Mouse (Mus musculus): ENCODE results near the gene Kif12. TPM values are rescaled to one million over a fixed set of nuclear protein-coding genes. Genes with fewer than 3 reads are reported as not detected.
A peak's percentile ranks its signal among the peaks of the same experiment; 100 is the strongest.

Kif12 gene
- not detected in 2 replicates for polyA plus RNA-seq (2015; fragmentation: Nextera tagmentation; extraction: Ambion mirVana)

DNA sequence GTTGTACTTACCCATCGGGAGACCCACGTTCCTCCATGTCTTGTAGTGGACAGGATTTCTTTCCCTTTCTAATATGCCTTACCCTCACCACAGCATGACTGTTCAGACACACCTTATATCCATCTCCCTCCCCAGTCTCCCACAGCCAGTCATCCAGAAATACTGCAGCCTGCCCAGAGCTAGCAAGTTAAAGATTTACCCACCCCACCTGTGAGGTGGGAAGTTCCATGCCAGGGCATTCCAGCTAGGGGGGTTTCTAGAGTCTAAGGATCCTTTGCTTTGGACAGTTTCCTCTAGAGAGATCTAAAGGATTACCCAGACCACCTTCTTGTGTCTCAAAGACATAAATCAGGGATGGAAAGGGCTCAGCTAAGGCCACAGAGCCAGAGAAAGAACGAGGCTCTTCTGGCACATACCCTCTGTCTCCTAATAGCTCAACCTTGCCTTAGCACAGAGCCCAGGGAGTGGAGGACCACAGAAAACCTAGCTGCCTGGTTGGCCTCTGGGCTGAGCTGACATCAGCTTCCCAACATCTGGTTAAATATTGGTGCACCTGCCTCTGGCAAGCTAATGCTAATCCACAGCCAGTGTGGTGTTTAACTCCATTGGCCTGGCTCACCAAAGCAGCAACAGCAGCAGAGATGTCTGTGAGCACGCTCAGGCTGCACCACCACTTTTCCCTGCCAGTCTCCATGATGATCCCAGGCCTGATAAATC lies at the start of gene Kif12:
Gene Kif12, minus strand, starts transcription at position 163 of the 717 bp plus-strand sequence.
- Histone ChIP-seq H3K4me3 (no peak within 1 kb of the TSS), H3K9me3 (no peaks in the 10 kb centered on the region), H3K4me2 (replicated peaks) (no peak within 1 kb of the TSS), H3K4me1 (no peaks in the 10 kb centered on the region), H3K27me3 (no peaks in the 10 kb centered on the region; the same call in 1 of the 2 replicates), H3K9ac (replicated peaks) (no peak within 1 kb of the TSS), H3K27ac (replicated peaks) (no peak within 1 kb of the TSS), H3K36me3 (no peaks in the 10 kb centered on the region)
- ATAC-seq (replicated peaks) = no peak
- 81% methylated on average over 4 of the region's 4 CpGs for WGBS

DNA sequence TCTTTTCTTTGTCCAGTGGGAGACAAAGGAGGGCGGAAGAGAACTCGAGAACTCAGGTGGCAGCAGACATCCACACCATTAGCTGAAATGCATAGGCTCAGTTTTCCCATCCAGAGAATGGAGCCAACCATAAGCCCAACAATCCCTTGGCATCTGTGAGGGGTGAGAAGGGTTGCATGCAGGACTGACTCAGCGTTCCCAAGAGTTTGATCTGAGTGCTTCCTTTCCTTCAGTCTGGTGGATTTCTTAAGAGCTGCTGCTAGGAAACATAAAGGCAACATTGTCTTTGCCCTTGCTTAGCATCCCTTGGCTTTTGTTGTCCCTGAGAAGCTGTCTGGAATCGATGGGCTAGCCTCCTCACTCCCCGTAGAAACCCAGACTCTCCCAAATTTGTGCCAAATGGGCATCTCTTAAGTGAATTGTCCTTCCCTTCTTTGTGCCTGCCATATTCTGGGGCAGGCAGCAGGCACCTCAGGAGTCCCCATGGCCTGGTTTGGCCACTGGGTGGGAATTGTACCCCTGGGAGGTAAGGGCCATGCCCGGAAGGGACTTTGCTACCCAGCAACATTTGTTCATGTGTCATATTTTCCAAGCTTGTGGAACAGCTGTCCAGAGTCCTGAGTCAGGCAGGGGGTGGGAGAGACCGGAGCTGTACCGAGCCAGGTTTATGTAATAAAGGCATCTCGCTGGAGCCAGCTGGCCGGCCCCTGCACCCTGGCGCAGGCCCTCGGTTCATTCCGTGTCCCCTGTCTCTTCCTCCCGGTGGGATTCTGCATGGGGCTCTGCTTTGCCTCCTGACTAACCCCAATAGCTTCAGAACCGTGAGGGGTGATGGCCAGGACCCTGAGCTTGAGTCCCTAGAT lies 49.4 kb upstream of the Kif12 start:
- Histone ChIP-seq H3K4me3 (no peak overlapping the region), H3K9ac (replicated peaks) (no peak overlapping the region), H3K4me1 (peaks cover 6% of the 10 kb centered on the region), H3K27me3 (peaks cover 8% of the 10 kb centered on the region), H3K27ac (replicated peaks) (no peak overlapping the region), H3K36me3 (no peaks in the 10 kb centered on the region), H3K9me3 (no peaks in the 10 kb centered on the region), H3K4me2 (replicated peaks) (no peak overlapping the region)
- WGBS = 83% methylated on average over 15 of the region's 15 CpGs
- ATAC-seq (replicated peaks) = no peak

DNA sequence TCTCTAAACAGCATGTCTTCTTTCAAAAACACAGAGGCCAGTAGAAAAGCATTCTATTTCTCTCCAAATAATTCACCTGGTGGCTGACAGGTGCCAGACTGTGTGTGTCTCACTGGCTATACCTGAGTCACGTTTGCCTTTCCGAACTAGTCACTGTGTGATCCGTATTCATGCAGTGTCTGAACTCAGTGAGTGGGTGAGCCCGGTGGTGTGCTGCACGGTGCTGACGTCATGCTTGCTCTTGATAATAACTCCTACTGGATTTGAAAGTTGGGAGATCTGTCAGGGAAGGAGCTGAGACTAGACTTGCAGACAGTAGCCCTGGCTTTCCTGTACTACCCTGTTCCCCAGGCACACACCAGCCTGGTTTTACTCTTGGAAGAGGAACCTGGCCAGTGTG lies 47.7 kb upstream of the Kif12 start:
- no peak for ATAC-seq (replicated peaks)
- Histone ChIP-seq H3K27me3 (peaks cover 17% of the 10 kb centered on the region), H3K4me3 (no peak overlapping the region), H3K36me3 (no peaks in the 10 kb centered on the region), H3K9me3 (no peaks in the 10 kb centered on the region), H3K9ac (replicated peaks) (no peak overlapping the region), H3K4me2 (replicated peaks) (no peak overlapping the region), H3K27ac (replicated peaks) (no peak overlapping the region), H3K4me1 (peaks cover 19% of the 10 kb centered on the region)
- WGBS = 89% methylated on average over 6 of the region's 6 CpGs

DNA sequence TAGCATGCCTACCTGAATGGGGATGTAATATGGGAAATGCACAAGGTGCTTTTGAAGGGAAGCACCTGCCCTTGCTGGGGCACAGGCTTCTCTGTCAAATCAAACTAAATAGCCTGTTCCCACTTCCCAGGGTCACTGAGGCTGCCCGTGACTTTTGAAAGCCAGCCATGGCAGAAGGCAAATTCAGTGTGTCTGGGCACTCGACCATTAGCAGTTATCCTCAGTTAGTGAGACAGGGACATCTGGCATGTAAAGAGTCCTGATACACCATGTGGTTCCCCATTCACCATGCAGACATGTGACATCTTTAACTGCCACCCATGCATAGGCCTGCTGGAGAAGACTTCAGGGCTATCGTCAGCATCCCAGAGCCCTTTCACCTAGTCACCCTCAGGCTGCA lies 47.1 kb upstream of the Kif12 start:
- no peaks in the 10 kb centered on the region for H3K9me3 ChIP-seq
- H3K27me3 ChIP-seq = peaks cover 23% of the 10 kb centered on the region
- H3K36me3 ChIP-seq = no peaks in the 10 kb centered on the region
- WGBS = 70% methylated on average over 3 of the region's 3 CpGs
- no peak overlapping the region for H3K4me2 ChIP-seq (replicated peaks)
- no peak for ATAC-seq (replicated peaks)
- no peak overlapping the region for H3K27ac ChIP-seq (replicated peaks)
- no peak overlapping the region for H3K4me3 ChIP-seq
- H3K4me1 ChIP-seq = peaks cover 25% of the 10 kb centered on the region
- H3K9ac ChIP-seq (replicated peaks) = no peak overlapping the region

DNA sequence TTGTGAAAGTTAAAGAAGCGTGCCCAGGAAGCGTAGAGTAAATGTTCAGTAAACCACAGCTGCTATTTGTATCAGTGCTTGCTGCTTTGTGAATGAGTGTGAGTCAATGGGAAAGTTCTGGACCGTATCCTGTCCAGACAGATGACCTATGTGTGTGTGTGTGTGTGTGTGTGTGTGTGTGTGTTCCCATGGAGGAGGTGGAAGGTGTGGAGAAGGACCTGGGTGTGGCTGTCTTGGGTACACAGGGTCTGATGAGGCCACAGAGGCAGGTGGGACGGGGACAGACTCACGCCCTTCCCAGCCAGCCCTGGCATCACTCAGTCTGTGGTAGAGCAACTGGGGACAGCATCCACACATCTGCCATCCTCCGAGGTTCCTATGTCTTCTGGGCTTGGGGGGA lies 45.6 kb upstream of the Kif12 start:
- no peaks in the 10 kb centered on the region for H3K9me3 ChIP-seq
- H3K36me3 ChIP-seq = no peaks in the 10 kb centered on the region
- no peak overlapping the region for H3K9ac ChIP-seq (replicated peaks)
- peaks cover 39% of the 10 kb centered on the region for H3K27me3 ChIP-seq
- H3K27ac ChIP-seq (replicated peaks) = no peak overlapping the region
- H3K4me2 ChIP-seq (replicated peaks) = no peak overlapping the region
- no peak overlapping the region for H3K4me3 ChIP-seq
- peaks cover 31% of the 10 kb centered on the region for H3K4me1 ChIP-seq
- 85% methylated on average over 6 of the region's 6 CpGs for WGBS
- ATAC-seq (replicated peaks) = no peak

DNA sequence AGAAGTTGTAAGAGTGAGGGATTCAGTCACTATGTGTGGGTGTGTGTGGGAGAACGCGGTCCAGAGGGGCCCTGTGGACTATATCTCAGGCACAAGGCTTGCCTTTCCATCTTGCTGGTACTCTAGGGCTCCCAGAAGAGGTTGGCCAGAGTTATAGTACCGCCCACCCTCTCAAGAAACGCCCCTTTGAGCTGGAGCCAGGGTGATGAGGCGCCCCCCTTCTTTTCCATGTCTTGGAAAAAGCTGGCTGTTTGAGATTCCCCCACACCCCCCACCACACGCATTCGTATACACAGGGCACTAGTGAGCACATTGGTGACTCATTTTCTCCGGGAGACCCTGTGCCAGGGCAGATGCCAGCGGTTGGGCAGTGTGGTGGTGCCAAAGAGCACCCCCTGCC lies 44.6 kb upstream of the Kif12 start:
- H3K4me2 ChIP-seq (replicated peaks) = peak overlapping the region; percentile 100
- H3K36me3 ChIP-seq = no peaks in the 10 kb centered on the region
- H3K9ac ChIP-seq (replicated peaks) = no peak overlapping the region
- H3K9me3 ChIP-seq = no peaks in the 10 kb centered on the region
- peak; percentile 20; the same call in 1 of the 2 replicates for ATAC-seq (replicated peaks)
- H3K27ac ChIP-seq (replicated peaks) = no peak overlapping the region
- H3K4me3 ChIP-seq = peak overlapping the region; percentile 62; the same call in 1 of the 2 replicates
- 20% methylated on average over 9 of the region's 9 CpGs for WGBS
- peaks cover 46% of the 10 kb centered on the region for H3K27me3 ChIP-seq
- peaks cover 31% of the 10 kb centered on the region for H3K4me1 ChIP-seq

DNA sequence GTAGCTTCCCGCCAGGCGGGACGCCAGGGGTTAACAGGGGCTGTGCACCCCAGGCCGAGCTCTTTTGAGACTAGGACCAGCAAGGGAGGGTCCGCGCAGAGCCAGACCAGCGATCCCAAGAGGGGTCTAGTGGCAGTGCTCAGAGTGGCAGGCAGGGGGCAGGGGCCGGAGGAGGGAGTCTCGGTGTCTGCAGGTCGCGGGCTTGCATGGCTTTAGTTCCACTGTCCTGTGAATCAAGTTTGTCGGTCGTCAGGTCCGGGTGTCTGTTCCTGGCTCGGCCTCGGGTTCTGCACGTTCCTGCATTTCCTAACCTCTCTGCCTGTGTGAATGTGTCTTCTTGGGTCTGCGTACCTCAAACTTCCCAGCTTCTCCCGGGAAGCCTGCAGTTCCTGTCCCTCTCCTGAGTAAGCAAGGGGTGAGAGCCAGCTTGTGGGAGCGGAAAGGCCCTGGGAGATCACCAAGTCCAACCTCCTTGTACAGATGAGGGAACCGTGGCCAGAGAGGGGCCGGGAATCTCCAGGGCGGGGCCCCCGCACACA lies 44.1 kb upstream of the Kif12 start:
- Histone ChIP-seq H3K27ac (replicated peaks) (no peak overlapping the region), H3K4me1 (peaks cover 31% of the 10 kb centered on the region), H3K4me3 (peak overlapping the region; percentile 62), H3K36me3 (no peaks in the 10 kb centered on the region), H3K4me2 (replicated peaks) (peak overlapping the region; percentile 100), H3K27me3 (peaks cover 46% of the 10 kb centered on the region), H3K9ac (replicated peaks) (peak overlapping the region; percentile 53), H3K9me3 (no peaks in the 10 kb centered on the region)
- 1% methylated on average over 24 of the region's 24 CpGs for WGBS
- ATAC-seq (replicated peaks) = peak; percentile 47

DNA sequence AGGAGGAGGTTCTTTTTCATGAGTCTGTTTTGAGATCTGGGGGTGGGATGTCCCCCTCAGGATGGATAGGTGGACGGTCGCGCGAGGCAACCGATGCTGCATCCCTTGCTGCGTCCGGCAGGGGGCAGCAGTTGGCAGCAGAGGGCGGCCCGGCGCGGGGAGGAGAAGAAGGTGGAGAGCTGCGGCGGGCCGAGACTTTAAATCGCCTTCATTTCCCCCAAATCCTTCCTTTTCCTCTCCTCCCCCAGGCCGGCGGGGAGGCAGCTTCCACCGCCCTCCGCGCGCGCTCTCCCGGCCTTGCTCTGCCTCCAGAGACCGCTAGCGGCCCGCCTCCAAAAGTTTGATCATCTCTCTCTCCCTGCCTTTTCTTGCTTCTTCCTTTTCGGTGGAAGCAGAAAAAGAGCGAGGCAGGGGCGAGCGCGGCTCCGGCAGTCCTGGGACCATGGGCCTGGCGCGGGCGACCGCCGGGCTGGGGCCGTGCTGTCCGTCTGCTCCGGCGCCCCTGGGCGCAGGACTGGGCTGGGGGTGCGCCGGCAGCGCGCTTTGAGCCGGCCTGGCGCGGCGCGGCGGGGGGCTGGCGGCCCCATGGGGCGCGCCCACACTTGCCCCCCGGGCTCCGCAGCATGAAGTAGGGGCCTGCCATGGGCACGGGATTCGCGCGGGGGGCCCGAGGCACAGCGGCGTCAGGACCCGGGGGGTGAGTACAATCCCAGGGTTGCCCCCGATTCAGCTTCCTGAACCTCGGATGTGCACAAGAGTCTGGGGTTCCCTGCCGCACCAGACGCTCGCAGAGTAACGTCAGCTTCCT lies 43.5 kb upstream of the Kif12 start:
- peak overlapping the region; percentile 53 for H3K9ac ChIP-seq (replicated peaks)
- no peaks in the 10 kb centered on the region for H3K36me3 ChIP-seq
- peak overlapping the region; percentile 62 for H3K4me3 ChIP-seq
- WGBS = under 1% methylated on average over 63 of the region's 71 CpGs
- ATAC-seq (replicated peaks) = peak; percentile 71
- H3K27me3 ChIP-seq = peaks cover 46% of the 10 kb centered on the region
- no peaks in the 10 kb centered on the region for H3K9me3 ChIP-seq
- H3K27ac ChIP-seq (replicated peaks) = no peak overlapping the region
- H3K4me2 ChIP-seq (replicated peaks) = peak overlapping the region; percentile 100
- H3K4me1 ChIP-seq = peaks cover 31% of the 10 kb centered on the region

DNA sequence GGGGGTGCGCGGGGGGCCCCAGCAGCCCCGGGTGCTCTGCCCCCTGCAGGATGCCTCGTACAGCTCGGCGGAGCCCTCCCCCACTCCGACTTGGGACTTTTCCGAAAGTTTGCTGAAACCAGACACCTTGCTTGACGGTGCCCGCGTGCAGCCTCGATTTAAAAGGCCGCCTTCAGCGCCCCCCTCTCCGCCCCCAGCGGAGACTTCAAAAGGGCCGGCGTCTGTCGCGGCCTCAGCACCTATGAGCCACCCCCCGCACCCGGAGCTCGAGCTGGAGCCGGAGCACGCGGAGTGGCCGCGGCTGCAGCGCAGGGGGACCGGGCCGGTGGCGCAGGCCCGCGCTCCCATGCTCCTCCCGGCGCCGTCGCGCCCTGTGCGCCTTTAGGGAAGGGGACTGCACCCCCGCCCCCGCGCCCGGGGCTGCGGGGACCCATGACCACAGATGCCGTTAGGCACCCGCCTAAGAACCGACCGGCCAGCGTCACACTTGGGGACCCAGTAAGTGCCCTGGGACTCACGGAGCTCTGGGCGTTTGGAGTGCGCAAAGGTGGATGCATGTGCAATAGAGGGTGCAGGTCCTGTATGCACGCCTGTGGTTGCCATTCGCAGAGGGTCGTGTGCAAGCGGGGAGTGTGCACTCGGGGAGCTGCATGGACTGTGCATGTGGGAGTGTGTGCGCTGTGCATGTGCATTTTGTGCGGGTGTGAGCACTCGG lies 42.1 kb upstream of the Kif12 start, which contains the start of gene Col27a1:
Gene Col27a1, plus strand, starts transcription at position 98 of the 715 bp plus-strand sequence.
- Histone ChIP-seq H3K27me3 (peaks cover 46% of the 10 kb centered on the region), H3K9ac (replicated peaks) (peak within 1 kb of the TSS; percentile 16; the same call in 1 of the 2 replicates), H3K4me1 (peaks cover 31% of the 10 kb centered on the region), H3K27ac (replicated peaks) (no peak within 1 kb of the TSS), H3K36me3 (no peaks in the 10 kb centered on the region), H3K9me3 (no peaks in the 10 kb centered on the region), H3K4me3 (peak within 1 kb of the TSS; percentile 62), H3K4me2 (replicated peaks) (peak within 1 kb of the TSS; percentile 100)
- peak; percentile 34 for ATAC-seq (replicated peaks)
- under 1% methylated on average over 61 of the region's 61 CpGs for WGBS

DNA sequence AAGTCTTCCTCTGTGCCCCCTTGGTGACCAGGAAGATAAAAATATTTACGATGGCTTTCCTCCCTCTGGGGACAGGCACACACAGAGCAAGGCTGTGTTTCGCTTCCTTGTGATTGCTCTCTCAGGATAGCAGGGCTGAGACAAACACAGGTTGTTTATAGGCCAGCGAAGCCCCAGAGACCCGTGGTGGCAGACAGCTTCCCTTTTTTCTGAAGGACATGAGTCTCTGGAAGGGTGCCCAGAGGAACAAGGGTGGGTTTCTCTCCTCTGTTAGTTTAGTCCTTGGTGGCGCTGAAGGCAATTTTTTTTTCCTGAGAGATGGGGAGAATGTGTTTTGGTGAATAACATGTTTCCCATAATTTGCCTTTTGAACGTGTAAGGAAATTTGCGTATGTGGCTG lies 33.7 kb upstream of the Kif12 start:
- ATAC-seq (replicated peaks) = no peak
- Histone ChIP-seq H3K4me3 (no peak overlapping the region), H3K9ac (replicated peaks) (no peak overlapping the region), H3K4me1 (no peaks in the 10 kb centered on the region), H3K4me2 (replicated peaks) (no peak overlapping the region), H3K27ac (replicated peaks) (no peak overlapping the region), H3K36me3 (no peaks in the 10 kb centered on the region), H3K9me3 (no peaks in the 10 kb centered on the region), H3K27me3 (no peaks in the 10 kb centered on the region)
- WGBS = 81% methylated on average over 7 of the region's 7 CpGs

DNA sequence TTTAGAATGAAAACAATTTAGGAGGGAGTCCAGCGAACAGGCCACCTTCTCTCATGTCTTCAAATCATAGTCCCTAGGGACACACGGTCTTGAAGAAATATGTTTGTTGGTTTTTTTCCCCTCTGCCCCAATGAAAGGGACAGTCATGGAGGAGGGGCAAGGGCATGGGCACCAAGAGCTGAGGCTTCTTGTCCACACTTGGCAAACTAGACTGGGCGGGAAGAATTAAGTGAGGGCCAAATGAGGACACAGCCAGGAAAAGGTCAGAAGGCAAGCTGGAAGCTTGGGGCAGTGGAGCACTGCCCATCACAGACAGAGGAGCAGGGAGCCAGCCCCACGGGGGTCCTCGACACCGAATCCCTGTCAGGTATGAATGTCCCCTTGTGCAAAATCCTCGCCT lies 31.9 kb upstream of the Kif12 start:
- WGBS = 92% methylated on average over 7 of the region's 7 CpGs
- no peak for ATAC-seq (replicated peaks)
- Histone ChIP-seq H3K9ac (replicated peaks) (no peak overlapping the region), H3K4me3 (no peak overlapping the region), H3K4me1 (no peaks in the 10 kb centered on the region), H3K4me2 (replicated peaks) (no peak overlapping the region), H3K9me3 (no peaks in the 10 kb centered on the region), H3K36me3 (no peaks in the 10 kb centered on the region), H3K27ac (replicated peaks) (no peak overlapping the region), H3K27me3 (no peaks in the 10 kb centered on the region)

Data from forebrain, embryonic 15.5 days (tissue).